In the genomic region with DNA sequence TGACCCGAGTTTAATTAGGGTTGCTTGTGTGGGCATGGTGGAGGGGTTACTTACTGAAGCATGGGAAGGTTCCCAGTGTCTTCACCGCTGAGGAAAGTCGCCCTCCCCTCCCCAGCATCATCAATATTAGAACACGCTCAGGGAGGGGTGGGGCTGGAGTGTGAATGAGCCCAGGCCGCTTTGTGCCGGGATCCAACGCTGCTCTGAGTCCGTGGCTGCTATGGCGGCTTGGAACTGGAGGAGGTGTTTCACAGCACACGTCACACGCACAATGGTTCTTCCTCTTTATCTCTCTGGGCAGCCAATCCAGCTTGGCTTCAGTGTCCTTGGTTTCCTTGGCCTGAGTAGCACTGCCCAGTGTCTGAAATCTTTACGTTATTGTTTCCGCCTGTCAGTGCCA, we compare ENCODE assay signal across 10 mouse cellular contexts. TPM values are rescaled to one million over a fixed set of nuclear protein-coding genes. Genes with fewer than 3 reads are reported as not detected.
DNase-seq lines count a peak whose midpoint lies in the region; ATAC-seq and TF ChIP-seq lines count a peak whose summit lies in the region.
"Had no signal": no experiment of that assay in that cellular context is flagged by ENCODE, and none has a peak within 500 bp of the region (broad histone marks: within the 10 kb centered on the region; RNA-seq: fewer than 3 reads in every experiment).

No protein-coding gene starts in this region.

- H3K27me3 ChIP-seq in hindbrain, embryonic 10.5 days (ENCODE audit: insufficient read depth, poor library complexity, severe bottlenecking) = no peaks in the 10 kb centered on the region
- H3K27me3 ChIP-seq in hindbrain, embryonic 11.5 days (ENCODE audit: control insufficient read depth, insufficient read depth, low read length) = no peaks in the 10 kb centered on the region
- H3K27me3 ChIP-seq in neural tube, embryonic 12.5 days (replicated peaks) = no peaks in the 10 kb centered on the region
- no peaks in the 10 kb centered on the region for H3K27me3 ChIP-seq in hindbrain, postnatal 0 days (ENCODE audit: insufficient read depth, low read length)

- no peak overlapping the region for H3K4me2 ChIP-seq in hindbrain, embryonic 11.5 days (replicated peaks; ENCODE audit: low read depth, low read length)
- H3K4me2 ChIP-seq in neural tube, embryonic 12.5 days (replicated peaks) = peak overlapping the region; percentile 24; the same call in 1 of the 2 replicates
- H3K4me2 ChIP-seq in hindbrain, postnatal 0 days (ENCODE audit: low read depth, low read length) = peak overlapping the region; percentile 27

- H3K27ac ChIP-seq in hindbrain, embryonic 10.5 days = peak overlapping the region; percentile 23
- no peak overlapping the region for H3K27ac ChIP-seq in hindbrain, embryonic 11.5 days (ENCODE audit: low read depth, low read length)
- no peak overlapping the region for H3K27ac ChIP-seq in neural tube, embryonic 12.5 days
- H3K27ac ChIP-seq in hindbrain, postnatal 0 days = no peak overlapping the region
- H3K27ac ChIP-seq: embryonic facial prominence, embryonic 10.5 days had no signal

- ATAC-seq in hindbrain, embryonic 11.5 days (ENCODE audit: low FRiP score) = no peak
- no peak for ATAC-seq in neural tube, embryonic 12.5 days (ENCODE audit: low FRiP score, low read depth)
- ATAC-seq in hindbrain, postnatal 0 days = no peak

- 59% methylated on average over 13 of the region's 13 CpGs for WGBS in hindbrain, embryonic 10.5 days
- 61% methylated on average over 13 of the region's 13 CpGs for WGBS in hindbrain, embryonic 11.5 days
- WGBS in neural tube, embryonic 12.5 days = 55% methylated on average over 13 of the region's 13 CpGs
- 32% methylated on average over 13 of the region's 13 CpGs for WGBS in hindbrain, postnatal 0 days

- H3K36me3 ChIP-seq in hindbrain, embryonic 10.5 days = peaks cover 13% of the 10 kb centered on the region
- no peaks in the 10 kb centered on the region for H3K36me3 ChIP-seq in hindbrain, embryonic 11.5 days (ENCODE audit: control insufficient read depth, insufficient read depth, low read length)
- H3K36me3 ChIP-seq in neural tube, embryonic 12.5 days = peaks cover 9% of the 10 kb centered on the region
- H3K36me3 ChIP-seq in hindbrain, postnatal 0 days (ENCODE audit: insufficient read depth, low read length) = no peaks in the 10 kb centered on the region

- no peak for TF ChIP-seq CTCF in hindbrain, postnatal 0 days (IDR thresholded peaks at IDR 0.05; ENCODE audit: low read depth)

- no peak overlapping the region for H3K4me3 ChIP-seq in hindbrain, embryonic 10.5 days
- H3K4me3 ChIP-seq in hindbrain, embryonic 11.5 days (ENCODE audit: low read depth, low read length) = no peak overlapping the region
- no peak overlapping the region for H3K4me3 ChIP-seq in neural tube, embryonic 12.5 days
- no peak overlapping the region for H3K4me3 ChIP-seq in hindbrain, postnatal 0 days (ENCODE audit: low read length)
- H3K4me3 ChIP-seq: embryonic facial prominence, embryonic 10.5 days had no signal

- H3K4me1 ChIP-seq in hindbrain, embryonic 10.5 days (replicated peaks) = peaks cover 11% of the 10 kb centered on the region
- no peaks in the 10 kb centered on the region; the same call in 1 of the 2 replicates for H3K4me1 ChIP-seq in hindbrain, embryonic 11.5 days (replicated peaks; ENCODE audit: control insufficient read depth, insufficient read depth, low read length)
- H3K4me1 ChIP-seq in neural tube, embryonic 12.5 days = peaks cover 7% of the 10 kb centered on the region; the same call in 1 of the 2 replicates
- 0 out of 2 replicates have a peak, but pooled peaks cover 5% of the 10 kb centered on the region for H3K4me1 ChIP-seq in hindbrain, postnatal 0 days (ENCODE audit: insufficient read depth, low read length)
- H3K4me1 ChIP-seq: embryonic facial prominence, embryonic 10.5 days had no signal

- no peak overlapping the region for H3K9ac ChIP-seq in hindbrain, embryonic 11.5 days (ENCODE audit: low read depth, low read length)
- no peak overlapping the region for H3K9ac ChIP-seq in neural tube, embryonic 12.5 days
- H3K9ac ChIP-seq in hindbrain, postnatal 0 days (replicated peaks; ENCODE audit: low read length) = no peak overlapping the region

- peaks cover 14% of the 10 kb centered on the region for H3K9me3 ChIP-seq in hindbrain, embryonic 10.5 days
- H3K9me3 ChIP-seq in hindbrain, embryonic 11.5 days (ENCODE audit: control insufficient read depth, low read length) = 0 out of 2 replicates have a peak, but pooled peaks cover 2% of the 10 kb centered on the region
- H3K9me3 ChIP-seq in neural tube, embryonic 12.5 days = peaks cover 14% of the 10 kb centered on the region
- peaks cover 11% of the 10 kb centered on the region for H3K9me3 ChIP-seq in hindbrain, postnatal 0 days (ENCODE audit: low read length)

- DNase-seq in hindbrain, embryonic 10.5 days (ENCODE audit: low spot score) = no peak
- DNase-seq in hindbrain, embryonic 11.5 days (ENCODE audit: low spot score) = no peak
- no peak for DNase-seq in neural tube, embryonic 10.5 days (ENCODE audit: extremely low spot score, low spot score)
- no peak for DNase-seq in hindbrain, postnatal 0 days (ENCODE audit: low spot score)
- DNase-seq in gastrocnemius, postnatal 10 days = no peak
- DNase-seq in T-cell, adult 2 months (ENCODE audit: low spot score) = no peak
- DNase-seq: kidney, adult 11 months; right cerebral cortex, postnatal 14 days had no signal

RNA-seq across cellular contexts. Expression of gene Scn8a, which starts 22.3 kb away (rescaled TPM):
- polyA plus RNA-seq in hindbrain, embryonic 10.5 days (2016; fragmentation: Nextera tagmentation; extraction: Ambion mirVana) = 15.2 and 15.7 TPM in 2 replicates
- 12.2 and 16.4 TPM in 2 replicates for polyA plus RNA-seq in hindbrain, embryonic 11.5 days (2014; fragmentation: Nextera tagmentation; extraction: Ambion mirVana)
- 19.8 and 23.6 TPM in 2 replicates for polyA plus RNA-seq in neural tube, embryonic 12.5 days (2016; fragmentation: Nextera tagmentation; extraction: Ambion mirVana)
- total RNA-seq in hindbrain, postnatal 0 days (2014; rRNA removed) = 40.1 and 45.7 TPM in 2 replicates
- 26.9 and 32.4 TPM in 2 replicates for polyA plus RNA-seq in hindbrain, postnatal 0 days (2015; fragmentation: Nextera tagmentation; extraction: Ambion mirVana)
- under 1 TPM; 0.72 to 0.92 TPM for total RNA-seq in gastrocnemius, postnatal 10 days (2021)
